Mouse (Mus musculus): Measurements from ENCODE around the gene Kifc5b.

GRCm38 (mm10) chr17:26946567-26946966 is 29.7 kb downstream of the Kifc5b start:
- no peak for TF ChIP-seq POLR2AphosphoS5 (IDR thresholded peaks at IDR 0.05; ENCODE audit: insufficient replicate concordance, low read depth, low read length)
- TF ChIP-seq CTCF (IDR thresholded peaks at IDR 0.05; ENCODE audit: low read depth, low read length): no peak
